Mouse (Mus musculus): Measurements from ENCODE around the gene Dgki. TPM values are rescaled to one million over a fixed set of nuclear protein-coding genes. Genes with fewer than 3 reads are reported as not detected.

The Dgki gene
- polyA plus RNA-seq, 2 experiments = 0.02 TPM; not detected in 1

- no peak overlapping the region for H3K4me3 ChIP-seq (ENCODE audit: insufficient read depth in 1 of 2, low read depth in 2 of 2, low read length in 2 of 2)
- DNase-seq (ENCODE audit: low read depth in 3 of 3, low spot score in 3 of 3) (no peak), ATAC-seq (ENCODE audit: insufficient read depth) (no peak)
- H3K36me3 ChIP-seq (replicated peaks; ENCODE audit: control insufficient read depth, insufficient read depth, low read depth) = no peaks in the 10 kb centered on the region; the same call in 1 of the 2 replicates
- WGBS (ENCODE audit: insufficient replicate concordance) = 79% methylated on average over 10 of the region's 10 CpGs
- H3K9me3 ChIP-seq (ENCODE audit: control insufficient read depth, low read length) = no peaks in the 10 kb centered on the region
- no peak overlapping the region for H3K27ac ChIP-seq
- no peaks in the 10 kb centered on the region for H3K27me3 ChIP-seq (ENCODE audit: control insufficient read depth, insufficient read depth, low read length)
- TF ChIP-seq EP300 (IDR thresholded peaks at IDR 0.05; ENCODE audit: low read depth) = no peak
- TF ChIP-seq CTCF (IDR thresholded peaks at IDR 0.05; ENCODE audit: low read depth) = no peak
- H3K4me2 ChIP-seq (ENCODE audit: low read depth) = no peak overlapping the region
- H3K9ac ChIP-seq (replicated peaks) = no peak overlapping the region
- H3K4me1 ChIP-seq (replicated peaks; ENCODE audit: control insufficient read depth in 2 of 2, insufficient read depth in 2 of 2, low read length in 1 of 2) = no peaks in the 10 kb centered on the region
Observed at GRCm38 (mm10) chr6:37332846-37333245, 32.9 kb upstream of the Dgki start.

- ATAC-seq (ENCODE audit: insufficient read depth) (no peak), DNase-seq (ENCODE audit: low read depth in 3 of 3, low spot score in 3 of 3) (no peak)
- TF ChIP-seq CTCF (IDR thresholded peaks at IDR 0.05; ENCODE audit: low read depth) (no peak), EP300 (IDR thresholded peaks at IDR 0.05; ENCODE audit: low read depth) (no peak)
Observed at GRCm38 (mm10) chr6:37329901-37330864, 30.2 kb upstream of the Dgki start.

DNA sequence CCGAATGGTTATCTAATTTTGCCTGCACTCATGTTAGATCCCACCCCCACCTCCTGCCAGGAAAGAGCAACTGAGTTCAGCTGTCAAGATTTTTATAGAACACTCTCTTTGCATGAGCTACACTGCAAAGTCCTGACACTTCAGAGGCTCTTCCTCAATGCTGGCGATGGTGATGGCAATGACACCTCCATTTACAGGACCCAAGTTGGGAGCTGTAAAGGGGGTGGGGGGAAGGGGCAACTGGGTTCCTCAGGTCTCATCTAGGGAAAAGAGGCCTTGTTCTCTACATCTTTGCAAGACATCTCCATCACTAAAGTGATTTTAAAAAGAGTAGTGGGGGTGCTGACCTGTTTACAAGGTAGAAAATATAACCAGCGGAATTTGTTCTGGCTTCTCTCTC is 29.4 kb upstream of the Dgki start:
- DNase-seq (ENCODE audit: low read depth in 3 of 3, low spot score in 3 of 3) (no peak), ATAC-seq (ENCODE audit: insufficient read depth) (no peak)
- H3K36me3 ChIP-seq (replicated peaks; ENCODE audit: control insufficient read depth, insufficient read depth, low read depth) = no peaks in the 10 kb centered on the region
- TF ChIP-seq CTCF (IDR thresholded peaks at IDR 0.05; ENCODE audit: low read depth) (no peak), EP300 (IDR thresholded peaks at IDR 0.05; ENCODE audit: low read depth) (no peak)
- H3K4me3 ChIP-seq (ENCODE audit: insufficient read depth in 1 of 2, low read depth in 2 of 2, low read length in 2 of 2) = no peak overlapping the region
- no peak overlapping the region for H3K27ac ChIP-seq
- H3K9ac ChIP-seq (replicated peaks) = no peak overlapping the region
- 64% methylated on average over 3 of the region's 3 CpGs for WGBS (ENCODE audit: insufficient replicate concordance)
- H3K4me1 ChIP-seq (replicated peaks; ENCODE audit: control insufficient read depth in 2 of 2, insufficient read depth in 2 of 2, low read length in 1 of 2) = no peaks in the 10 kb centered on the region
- no peaks in the 10 kb centered on the region for H3K27me3 ChIP-seq (ENCODE audit: control insufficient read depth, insufficient read depth, low read length)
- H3K4me2 ChIP-seq (ENCODE audit: low read depth) = no peak overlapping the region
- no peaks in the 10 kb centered on the region for H3K9me3 ChIP-seq (ENCODE audit: control insufficient read depth, low read length)

More at GRCm38 (mm10) chr6:37329901-37330864, 30.2 kb upstream of the Dgki start:
- Histone ChIP-seq H3K27ac (no peak overlapping the region), H3K27me3 (ENCODE audit: control insufficient read depth, insufficient read depth, low read length) (no peaks in the 10 kb centered on the region), H3K9me3 (ENCODE audit: control insufficient read depth, low read length) (no peaks in the 10 kb centered on the region), H3K9ac (replicated peaks) (no peak overlapping the region), H3K4me2 (ENCODE audit: low read depth) (no peak overlapping the region), H3K4me3 (ENCODE audit: insufficient read depth in 1 of 2, low read depth in 2 of 2, low read length in 2 of 2) (no peak overlapping the region), H3K4me1 (replicated peaks; ENCODE audit: control insufficient read depth in 2 of 2, insufficient read depth in 2 of 2, low read length in 1 of 2) (no peaks in the 10 kb centered on the region), H3K36me3 (replicated peaks; ENCODE audit: control insufficient read depth, insufficient read depth, low read depth) (no peaks in the 10 kb centered on the region)
- WGBS (ENCODE audit: insufficient replicate concordance) = 46% methylated on average over 5 of the region's 5 CpGs

DNA sequence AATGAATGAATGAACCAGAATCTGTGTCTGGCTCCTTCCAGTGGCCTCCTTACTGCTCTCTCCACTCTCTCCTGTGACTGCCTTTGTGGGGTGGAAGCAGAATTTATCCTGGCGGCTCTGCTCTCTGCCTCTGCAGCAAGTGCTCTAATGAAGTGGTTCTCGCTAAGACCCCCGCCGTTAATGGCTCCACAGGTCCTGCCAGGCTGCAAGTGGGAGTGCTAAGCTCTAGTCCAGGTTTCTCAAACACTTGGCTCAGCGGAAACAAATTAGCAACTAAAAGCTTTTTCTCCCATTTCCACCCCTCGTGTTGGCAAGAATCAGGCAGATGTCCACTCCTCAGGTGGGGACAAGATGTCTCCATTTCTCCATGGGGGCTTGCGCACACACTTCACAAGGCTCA is 28.7 kb upstream of the Dgki start:
- ATAC-seq (ENCODE audit: insufficient read depth) (no peak), DNase-seq (ENCODE audit: low read depth in 3 of 3, low spot score in 3 of 3) (no peak)
- Histone ChIP-seq H3K27me3 (ENCODE audit: control insufficient read depth, insufficient read depth, low read length) (no peaks in the 10 kb centered on the region), H3K9me3 (ENCODE audit: control insufficient read depth, low read length) (no peaks in the 10 kb centered on the region), H3K4me1 (replicated peaks; ENCODE audit: control insufficient read depth in 2 of 2, insufficient read depth in 2 of 2, low read length in 1 of 2) (no peaks in the 10 kb centered on the region), H3K4me2 (ENCODE audit: low read depth) (no peak overlapping the region), H3K27ac (no peak overlapping the region), H3K4me3 (ENCODE audit: insufficient read depth in 1 of 2, low read depth in 2 of 2, low read length in 2 of 2) (no peak overlapping the region), H3K36me3 (replicated peaks; ENCODE audit: control insufficient read depth, insufficient read depth, low read depth) (no peaks in the 10 kb centered on the region), H3K9ac (replicated peaks) (no peak overlapping the region)
- 59% methylated on average over 7 of the region's 7 CpGs for WGBS (ENCODE audit: insufficient replicate concordance)
- no peak for TF ChIP-seq EP300 (IDR thresholded peaks at IDR 0.05; ENCODE audit: low read depth)
- TF ChIP-seq CTCF (IDR thresholded peaks at IDR 0.05; ENCODE audit: low read depth) = no peak

- H3K27me3 ChIP-seq (ENCODE audit: control insufficient read depth, insufficient read depth, low read length) = no peaks in the 10 kb centered on the region
- no peak for TF ChIP-seq CTCF (IDR thresholded peaks at IDR 0.05; ENCODE audit: low read depth)
- no peak for TF ChIP-seq EP300 (IDR thresholded peaks at IDR 0.05; ENCODE audit: low read depth)
- H3K9ac ChIP-seq (replicated peaks) = no peak overlapping the region
- no peak for ATAC-seq (ENCODE audit: insufficient read depth)
- H3K4me1 ChIP-seq (replicated peaks; ENCODE audit: control insufficient read depth in 2 of 2, insufficient read depth in 2 of 2, low read length in 1 of 2) = no peaks in the 10 kb centered on the region
- H3K27ac ChIP-seq = no peak overlapping the region
- 65% methylated on average over 6 of the region's 6 CpGs for whole genome bisulfite sequencing (ENCODE audit: insufficient replicate concordance)
- DNase-seq (ENCODE audit: low read depth in 3 of 3, low spot score in 3 of 3) = no peak
- no peaks in the 10 kb centered on the region for H3K36me3 ChIP-seq (replicated peaks; ENCODE audit: control insufficient read depth, insufficient read depth, low read depth)
- H3K9me3 ChIP-seq (ENCODE audit: control insufficient read depth, low read length) = no peaks in the 10 kb centered on the region
- H3K4me3 ChIP-seq (ENCODE audit: insufficient read depth in 1 of 2, low read depth in 2 of 2, low read length in 2 of 2) = no peak overlapping the region
- no peak overlapping the region for H3K4me2 ChIP-seq (ENCODE audit: low read depth)
Observed at GRCm38 (mm10) chr6:37327519-37327918, 27.5 kb upstream of the Dgki start.

All from liver, embryonic 14.5 days (tissue).